Mouse (Mus musculus) kidney, adult 2 months (tissue): ENCODE data around the gene Cmpk2. TPM values are rescaled to one million over a fixed set of nuclear protein-coding genes. Genes with fewer than 3 reads are reported as not detected.
"Not testable (repeated sequence)": the region's sequence is repeated elsewhere in the genome, so short reads cannot be mapped to it uniquely, and the experiment has no call there.

Experiments
- DNase-seq: peaks from one replicate; pipeline ENCODE4 v3.0.0; 2021
- H3K27ac ChIP-seq: fragments of 200-500 bp; 2 replicates; pipeline ENCODE4 v1.5.1; 2012; ENCODE audit warnings: low read depth, low read length, control low read depth, inconsistent platforms; ENCODE audit not compliant: insufficient read depth
- H3K27me3 ChIP-seq: fragments of 200-500 bp; replicated peaks from 2 replicates; pipeline ENCODE4 v1.6.1; 2012; ENCODE audit warnings: mild to moderate bottlenecking, moderate library complexity, low read length, inconsistent platforms; ENCODE audit not compliant: control insufficient read depth, insufficient read depth
- H3K36me3 ChIP-seq: fragments of 200-500 bp; 2 replicates; pipeline ENCODE4 v1.6.1; 2012; ENCODE audit warnings: mild to moderate bottlenecking, moderate library complexity, low read length, inconsistent platforms; ENCODE audit not compliant: control insufficient read depth, insufficient read depth
- H3K4me1 ChIP-seq: fragments of 200-500 bp; 2 replicates; pipeline ENCODE4 v1.6.1; 2011; ENCODE audit warnings: low read length; ENCODE audit not compliant: control insufficient read depth, insufficient read depth
- H3K4me3 ChIP-seq: fragments of 200-500 bp; 2 replicates; pipeline ENCODE4 v1.5.1; 2011; ENCODE audit warnings: mild to moderate bottlenecking, low read depth, low read length, control low read depth; ENCODE audit not compliant: insufficient read depth
- CTCF ChIP-seq: fragments of 200-500 bp; conservative IDR thresholded peaks from 2 replicates; pipeline ENCODE4 v1.5.1; 2011; ENCODE audit warnings: low read depth, mild to moderate bottlenecking, control low read depth, low read length, moderate library complexity, mixed read lengths; ENCODE audit not compliant: insufficient read depth, insufficient read length
- POLR2A ChIP-seq: fragments of 200-500 bp; IDR thresholded peaks from one replicate; pipeline ENCODE4 v1.6.1; 2011; ENCODE audit warnings: low read depth, low read length, control low read depth
- WGBS: fragments of 180-500 bp; shearing (Covaris S2); methylation state at CpG from one replicate; pipeline ENCODE4 v1.1.7; 2018; 5-methylcytosine and 5-hydroxymethylcytosine counted together
- polyA plus RNA-seq: library from polyadenylated mRNA; depleted of rRNA; stranded (reverse); fragments of >200 nt; gene quantifications from 2 replicates; pipeline ENCODE4 v1.2.3, GENCODE M21; 2012; rRNA removed

The Cmpk2 gene
- 13.9 and 15.0 TPM in 2 replicates for polyA plus RNA-seq

GRCm38 (mm10) chr12:26469098-26470041 is at the start of gene Cmpk2:
TSS of gene Cmpk2 (plus strand) at chr12:26469204.
- peaks cover 14% of the 10 kb centered on the region for H3K4me1 ChIP-seq
- under 1% methylated on average over 69 of the region's 69 CpGs for WGBS
- no peaks in the 10 kb centered on the region for H3K36me3 ChIP-seq
- peak; percentile 94 for DNase-seq
- TF ChIP-seq CTCF (no peak), POLR2A (no peak)
- H3K4me3 ChIP-seq, result peak within 1 kb of the TSS; percentile 75
- H3K27ac ChIP-seq, result peak within 1 kb of the TSS; percentile 74
- no peaks in the 10 kb centered on the region for H3K27me3 ChIP-seq

- Histone ChIP-seq H3K27ac (no peak overlapping the region), H3K4me1 (0 out of 2 replicates have a peak, but pooled peaks cover 2% of the 10 kb centered on the region), H3K27me3 (no peaks in the 10 kb centered on the region), H3K4me3 (no peak overlapping the region), H3K36me3 (no peaks in the 10 kb centered on the region)
- peak; percentile 65 for DNase-seq
- no peak for TF ChIP-seq CTCF
- no peak for TF ChIP-seq POLR2A
- 93% methylated on average over 2 of the region's 2 CpGs for WGBS
Observed at GRCm38 (mm10) chr12:26424841-26425240, 44.2 kb upstream of the Cmpk2 start.

- not testable (repeated sequence) for H3K27me3 ChIP-seq, H3K4me1 ChIP-seq, H3K36me3 ChIP-seq, H3K4me3 ChIP-seq
- H3K27ac ChIP-seq, result 0 out of 2 replicates have a peak overlapping the region, but pooled peaks have one; percentile 8
- 74% methylated on average over 2 of the region's 2 CpGs for WGBS
- DNase-seq, result peak; percentile 48
Observed at GRCm38 (mm10) chr12:26428771-26429170, 40.2 kb upstream of the Cmpk2 start.

- DNase-seq, result peak; percentile 83
- H3K27ac ChIP-seq, result 0 out of 2 replicates have a peak overlapping the region, but pooled peaks have one; percentile 10
- no peaks in the 10 kb centered on the region for H3K36me3 ChIP-seq
- TF ChIP-seq POLR2A (no peak), CTCF (no peak)
- H3K4me3 ChIP-seq, result no peak overlapping the region
- H3K4me1 ChIP-seq, result no peaks in the 10 kb centered on the region
- WGBS, result 65% methylated on average over 4 of the region's 4 CpGs
- H3K27me3 ChIP-seq, result no peaks in the 10 kb centered on the region
Observed at GRCm38 (mm10) chr12:26436334-26436733, 32.7 kb upstream of the Cmpk2 start.

GRCm38 (mm10) chr12:26437950-26438349 is 31.1 kb upstream of the Cmpk2 start:
- WGBS, result 70% methylated on average over 3 of the region's 3 CpGs
- no peaks in the 10 kb centered on the region for H3K36me3 ChIP-seq

GRCm38 (mm10) chr12:26439366-26439765 is 29.6 kb upstream of the Cmpk2 start:
- Histone ChIP-seq H3K27me3 (no peaks in the 10 kb centered on the region), H3K4me3 (no peak overlapping the region), H3K4me1 (no peaks in the 10 kb centered on the region), H3K36me3 (no peaks in the 10 kb centered on the region), H3K27ac (peak overlapping the region; percentile 93)
- peak; percentile 66 for DNase-seq
- WGBS, result 38% methylated on average over 3 of the region's 3 CpGs
- TF ChIP-seq POLR2A (no peak), CTCF (no peak)

More at GRCm38 (mm10) chr12:26437950-26438349, 31.1 kb upstream of the Cmpk2 start:
- Histone ChIP-seq H3K27ac (no peak overlapping the region), H3K27me3 (no peaks in the 10 kb centered on the region), H3K4me1 (no peaks in the 10 kb centered on the region), H3K4me3 (no peak overlapping the region)
- DNase-seq, result no peak
- TF ChIP-seq POLR2A (no peak), CTCF (no peak)

- Histone ChIP-seq H3K27ac (no peak overlapping the region), H3K4me1 (no peaks in the 10 kb centered on the region), H3K27me3 (no peaks in the 10 kb centered on the region), H3K36me3 (no peaks in the 10 kb centered on the region), H3K4me3 (no peak overlapping the region)
- peak; percentile 90 for DNase-seq
- TF ChIP-seq POLR2A (no peak), CTCF (peak; percentile 64)
- WGBS, result 0% methylated on average over 2 of the region's 2 CpGs
Observed at GRCm38 (mm10) chr12:26444054-26444453, 24.9 kb upstream of the Cmpk2 start.
